Mouse (Mus musculus) kidney, embryonic 16.5 days (tissue): ENCODE measurements at regions not wholly inside any gene's neighbourhood (a gene's known extent, or its start where the extent isn't known, plus 50 kb on each side); places are given as distances from the start of the nearest gene placed in this dataset.

Experiments
- ATAC-seq: fragments of 200-750 bp; cut with Nextera tagmentation; 2 replicates; pipeline ENCODE4 v1.8.0; 2017; ENCODE audit warnings: moderate TSS enrichment; ENCODE audit not compliant: low FRiP score, low TSS enrichment
- H3K27ac ChIP-seq: fragments of 300-500 bp; sonication (generic); 2 replicates; pipeline ENCODE4 v1.5.1; 2014; ENCODE audit warnings: low read length
- H3K27me3 ChIP-seq: fragments of 300-500 bp; sonication (generic); 2 replicates; pipeline ENCODE4 v1.6.1; 2014; ENCODE audit warnings: low read length, control low read depth, mixed read lengths; ENCODE audit not compliant: insufficient read depth
- H3K36me3 ChIP-seq: fragments of 300-500 bp; sonication (generic); 2 replicates; pipeline ENCODE4 v1.6.1; 2014; ENCODE audit warnings: low read length, control low read depth, mixed read lengths; ENCODE audit not compliant: insufficient read depth
- H3K4me1 ChIP-seq: fragments of 300-500 bp; sonication (generic); 2 replicates; pipeline ENCODE4 v1.6.1; 2014; ENCODE audit warnings: low read length, control low read depth, mixed read lengths; ENCODE audit not compliant: insufficient read depth
- H3K4me2 ChIP-seq: fragments of 300-500 bp; sonication (generic); replicated peaks from 2 replicates; pipeline ENCODE4 v1.6.1; 2014; ENCODE audit warnings: low read depth, low read length
- H3K4me3 ChIP-seq: fragments of 300-500 bp; sonication (generic); 2 replicates; pipeline ENCODE4 v1.5.1; 2014; ENCODE audit warnings: mild to moderate bottlenecking, low read length
- H3K9ac ChIP-seq: fragments of 300-500 bp; sonication (generic); replicated peaks from 2 replicates; pipeline ENCODE4 v1.6.1; 2014; ENCODE audit warnings: low read length
- H3K9me3 ChIP-seq: fragments of 300-500 bp; sonication (generic); 2 replicates; pipeline ENCODE4 v1.6.1; 2016; ENCODE audit warnings: low read length, control low read depth
- WGBS: fragments of 180-500 bp; shearing (Covaris S2); extraction: QIAGEN DNeasy Blood & Tissue Kit; methylation state at CpG from one replicate; pipeline ENCODE4 v1.1.7; 2014; 5-methylcytosine and 5-hydroxymethylcytosine counted together

GRCm38 (mm10) chr11:44164186-44164585, 235.7 kb upstream of the Il12b start:
- H3K4me3 ChIP-seq: no peak overlapping the region
- H3K4me1 ChIP-seq: no peaks in the 10 kb centered on the region
- no peak overlapping the region for H3K4me2 ChIP-seq
- ATAC-seq: no peak
- H3K27ac ChIP-seq: no peak overlapping the region
- 65% methylated on average over 2 of the region's 2 CpGs for WGBS
- H3K9me3 ChIP-seq: no peaks in the 10 kb centered on the region
- H3K36me3 ChIP-seq: no peaks in the 10 kb centered on the region
- no peaks in the 10 kb centered on the region for H3K27me3 ChIP-seq
- no peak overlapping the region for H3K9ac ChIP-seq

DNA sequence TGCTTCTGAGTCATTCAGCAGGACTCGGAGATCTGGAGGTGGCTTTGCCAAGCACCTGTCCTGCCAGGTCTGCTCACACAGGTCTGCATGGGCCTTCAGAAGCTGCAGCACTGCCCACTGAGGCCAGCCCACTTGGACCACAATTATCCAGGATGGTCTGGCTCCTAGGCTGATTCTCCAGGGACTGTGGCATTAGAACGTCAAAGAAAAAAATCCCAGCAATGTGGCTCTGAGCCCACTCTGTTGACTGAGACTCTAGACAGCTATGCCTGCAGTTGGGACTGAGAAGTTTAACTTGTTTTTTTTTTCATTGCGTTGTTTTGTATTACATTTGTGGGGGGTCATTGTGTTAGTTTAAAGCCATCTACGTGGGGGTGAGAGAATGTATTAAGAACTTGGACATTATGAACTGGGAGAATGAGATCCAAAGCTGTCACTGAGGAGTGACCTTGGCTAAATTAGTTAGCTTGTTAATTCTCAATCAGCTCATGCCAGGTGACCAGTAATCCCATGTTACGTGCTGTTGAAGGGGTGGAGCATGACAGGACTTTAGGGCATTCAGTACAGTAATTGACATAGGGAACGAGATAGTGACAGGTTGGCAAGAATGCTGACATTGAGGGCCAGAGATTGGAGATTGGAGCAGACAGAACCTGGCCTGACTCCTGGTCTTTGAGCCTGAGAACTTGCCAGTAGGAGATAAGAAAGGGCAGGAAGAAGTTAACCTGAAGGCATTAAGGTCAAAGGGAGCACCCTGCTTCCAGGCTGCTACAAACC, 232.0 kb upstream of the Il12b start:
- Histone ChIP-seq H3K4me3 (no peak overlapping the region), H3K27ac (no peak overlapping the region), H3K4me2 (no peak overlapping the region), H3K9ac (no peak overlapping the region), H3K9me3 (no peaks in the 10 kb centered on the region), H3K36me3 (no peaks in the 10 kb centered on the region), H3K27me3 (no peaks in the 10 kb centered on the region), H3K4me1 (no peaks in the 10 kb centered on the region)
- ATAC-seq: no peak
- 81% methylated on average over 6 of the region's 6 CpGs for WGBS

- WGBS: 95% methylated on average over 4 of the region's 4 CpGs
- H3K27ac ChIP-seq: no peak overlapping the region
- H3K4me2 ChIP-seq: no peak overlapping the region
- H3K9ac ChIP-seq: no peak overlapping the region
- no peak overlapping the region for H3K4me3 ChIP-seq
- no peaks in the 10 kb centered on the region for H3K27me3 ChIP-seq
- ATAC-seq: no peak
- no peaks in the 10 kb centered on the region for H3K36me3 ChIP-seq
- H3K4me1 ChIP-seq: no peaks in the 10 kb centered on the region
- H3K9me3 ChIP-seq: no peaks in the 10 kb centered on the region
These were observed 227.4 kb upstream of the Il12b start for GRCm38 (mm10) chr11:44172478-44172877.

DNA sequence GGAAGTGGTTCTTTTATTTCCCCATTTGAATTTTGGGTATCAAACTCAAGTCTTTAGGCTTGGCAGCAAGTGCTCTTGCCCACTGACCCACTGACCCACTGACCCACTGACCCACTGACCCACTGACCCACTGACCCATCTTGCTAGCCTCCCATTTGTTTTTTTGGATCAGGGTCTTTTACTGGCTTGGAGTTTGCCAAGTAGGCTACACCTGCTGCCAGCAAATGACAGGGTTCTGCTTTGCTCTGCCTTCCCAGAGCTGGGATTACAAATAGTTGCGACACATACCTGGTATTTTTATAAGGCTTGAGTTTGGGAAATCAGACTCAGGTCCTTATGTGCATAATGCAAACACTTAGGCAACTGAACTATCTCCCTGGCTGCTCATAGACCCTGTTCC, 226.7 kb upstream of the Il12b start:
- no peaks in the 10 kb centered on the region for H3K27me3 ChIP-seq
- ATAC-seq: no peak
- WGBS: 93% methylated on average over 1 of the region's 1 CpGs
- H3K4me1 ChIP-seq: no peaks in the 10 kb centered on the region
- no peaks in the 10 kb centered on the region for H3K9me3 ChIP-seq
- no peak overlapping the region for H3K9ac ChIP-seq
- H3K4me3 ChIP-seq: no peak overlapping the region
- H3K4me2 ChIP-seq: no peak overlapping the region
- no peak overlapping the region for H3K27ac ChIP-seq
- H3K36me3 ChIP-seq: no peaks in the 10 kb centered on the region

GRCm38 (mm10) chr11:44174548-44174947, 225.3 kb upstream of the Il12b start:
- Histone ChIP-seq H3K36me3 (no peaks in the 10 kb centered on the region), H3K4me1 (no peaks in the 10 kb centered on the region), H3K4me3 (no peak overlapping the region), H3K27ac (no peak overlapping the region), H3K4me2 (no peak overlapping the region), H3K9me3 (no peaks in the 10 kb centered on the region), H3K27me3 (no peaks in the 10 kb centered on the region), H3K9ac (no peak overlapping the region)
- WGBS: 68% methylated on average over 2 of the region's 2 CpGs
- ATAC-seq: no peak

DNA sequence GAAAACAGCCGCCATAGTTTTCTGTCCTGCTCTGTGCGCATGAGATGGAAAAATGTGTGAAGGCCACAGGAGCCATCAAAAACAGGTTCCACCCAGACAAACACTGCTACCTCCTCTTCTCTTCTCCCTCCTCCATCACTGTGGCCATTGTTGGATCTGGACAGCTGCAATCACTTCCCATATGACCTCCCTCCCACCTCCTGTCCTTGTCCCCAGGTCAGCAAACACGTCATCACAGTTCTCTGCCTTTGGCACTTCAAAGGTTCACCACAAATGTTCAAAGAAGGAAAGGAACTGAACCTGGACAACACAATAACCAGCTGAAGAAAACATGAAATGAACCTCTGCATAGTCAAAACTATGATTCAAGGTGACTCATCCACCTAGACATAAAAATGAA, 220.2 kb upstream of the Il12b start:
- Histone ChIP-seq H3K36me3 (no peaks in the 10 kb centered on the region), H3K9me3 (no peaks in the 10 kb centered on the region), H3K27me3 (no peaks in the 10 kb centered on the region), H3K4me1 (no peaks in the 10 kb centered on the region), H3K4me2 (no peak overlapping the region), H3K9ac (no peak overlapping the region), H3K4me3 (no peak overlapping the region), H3K27ac (no peak overlapping the region)
- WGBS: 78% methylated on average over 3 of the region's 3 CpGs
- no peak for ATAC-seq

DNA sequence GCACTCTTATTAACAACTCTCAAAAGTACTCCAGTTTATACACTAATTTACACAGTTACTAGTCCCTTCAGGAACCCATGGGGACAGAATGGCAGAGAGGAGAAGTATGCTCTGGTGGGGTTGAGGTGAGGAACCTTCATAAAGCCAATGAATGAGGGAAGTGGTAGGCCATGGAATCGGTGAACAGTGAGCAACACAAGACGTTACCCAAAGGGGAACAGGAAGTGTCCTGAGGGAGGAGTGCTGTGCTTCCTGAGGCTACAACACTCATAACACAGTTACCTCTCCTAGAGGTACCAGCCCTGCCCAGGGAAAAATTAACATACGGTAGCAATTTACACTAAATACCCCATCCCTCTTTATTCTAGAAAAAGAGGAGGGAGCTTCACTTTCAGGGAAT, 216.0 kb upstream of the Il12b start:
- Histone ChIP-seq H3K27ac (no peak overlapping the region), H3K9ac (no peak overlapping the region), H3K4me2 (no peak overlapping the region), H3K9me3 (no peaks in the 10 kb centered on the region), H3K4me3 (no peak overlapping the region), H3K4me1 (no peaks in the 10 kb centered on the region), H3K27me3 (no peaks in the 10 kb centered on the region), H3K36me3 (no peaks in the 10 kb centered on the region)
- 68% methylated on average over 3 of the region's 3 CpGs for WGBS
- ATAC-seq: no peak

DNA sequence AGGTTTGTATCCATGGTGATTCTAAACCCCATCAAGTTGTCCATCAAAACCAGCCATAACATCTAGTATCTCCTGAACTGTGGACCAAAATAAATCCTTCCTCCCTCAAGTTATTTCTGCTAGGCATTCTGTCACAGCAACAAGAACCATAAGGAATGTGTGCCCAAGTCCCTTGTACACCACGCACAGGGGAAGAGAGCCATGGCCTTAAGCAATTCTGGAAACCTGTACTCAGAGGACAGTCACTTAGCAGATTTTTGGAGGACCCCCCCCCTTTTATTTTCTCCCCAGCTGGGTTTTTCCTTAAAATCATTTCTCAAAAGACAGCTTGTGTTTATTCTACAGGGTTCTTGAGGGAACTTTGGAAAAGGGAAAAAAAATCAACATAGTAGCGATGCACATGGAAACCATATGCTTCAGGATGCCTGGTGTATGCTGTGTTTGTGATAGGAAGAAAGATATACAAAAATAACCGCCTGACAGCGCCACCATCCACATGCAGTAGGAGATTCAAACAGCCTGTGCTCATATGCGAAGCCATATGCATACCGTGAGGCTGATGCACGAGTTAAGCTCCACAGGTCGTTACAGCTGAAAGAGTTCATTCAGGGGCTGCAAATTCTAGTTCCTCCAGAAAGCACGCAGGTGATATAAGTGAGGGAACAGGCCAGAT, 214.5 kb upstream of the Il12b start:
- no peak overlapping the region for H3K4me2 ChIP-seq
- no peak for ATAC-seq
- 85% methylated on average over 9 of the region's 9 CpGs for WGBS
- no peak overlapping the region for H3K27ac ChIP-seq
- no peak overlapping the region for H3K4me3 ChIP-seq
- H3K4me1 ChIP-seq: no peaks in the 10 kb centered on the region
- H3K9me3 ChIP-seq: no peaks in the 10 kb centered on the region
- H3K27me3 ChIP-seq: no peaks in the 10 kb centered on the region
- H3K9ac ChIP-seq: no peak overlapping the region
- H3K36me3 ChIP-seq: no peaks in the 10 kb centered on the region

DNA sequence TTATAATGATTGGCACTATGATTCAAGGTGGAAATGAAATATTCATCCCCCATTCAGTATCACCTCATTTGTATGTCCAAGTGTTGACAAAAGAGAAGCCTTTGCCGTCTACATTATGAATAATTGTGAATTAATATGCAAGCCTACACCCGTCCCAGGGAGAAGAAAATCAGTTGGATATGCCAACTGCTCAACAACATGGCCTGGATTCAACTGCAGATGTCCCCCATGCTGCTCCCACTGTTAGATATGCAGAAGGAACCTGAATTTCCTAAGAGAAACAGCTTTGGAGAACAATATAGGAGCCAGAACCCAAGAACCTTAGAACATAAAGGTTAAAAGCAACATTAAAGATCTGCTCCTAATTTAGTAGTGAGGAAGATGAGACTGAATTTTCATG, 211.7 kb upstream of the Il12b start:
- no peaks in the 10 kb centered on the region for H3K27me3 ChIP-seq

GRCm38 (mm10) chr11:44193806-44194205, 206.1 kb upstream of the Il12b start:
- Histone ChIP-seq H3K9me3 (no peaks in the 10 kb centered on the region), H3K9ac (no peak overlapping the region), H3K4me2 (no peak overlapping the region), H3K4me1 (no peaks in the 10 kb centered on the region), H3K27me3 (no peaks in the 10 kb centered on the region), H3K4me3 (no peak overlapping the region), H3K27ac (no peak overlapping the region), H3K36me3 (no peaks in the 10 kb centered on the region)
- ATAC-seq: no peak
- 79% methylated on average over 9 of the region's 9 CpGs for WGBS

More for the DNA sequence above, 211.7 kb upstream of the Il12b start:
- H3K9ac ChIP-seq: no peak overlapping the region
- H3K4me3 ChIP-seq: no peak overlapping the region
- no peak overlapping the region for H3K4me2 ChIP-seq
- no peaks in the 10 kb centered on the region for H3K4me1 ChIP-seq
- no peak for ATAC-seq
- no peaks in the 10 kb centered on the region for H3K9me3 ChIP-seq
- no peak overlapping the region for H3K27ac ChIP-seq
- no peaks in the 10 kb centered on the region for H3K36me3 ChIP-seq
- WGBS: 84% methylated on average over 2 of the region's 2 CpGs
